Mouse (Mus musculus) frontal cortex, postnatal 25 days (tissue): ENCODE data around the gene Prcd.

Experiments used
- DNase-seq, 2 experiments: peaks; one replicate each; pipeline ENCODE4 v3.0.0; 2022; ENCODE audit warnings: low spot score in 2 of 2

The Prcd gene

GRCm38 (mm10) chr11:116690701-116691575, 37.6 kb downstream of the Prcd start:
- no peak for DNase-seq

- no peak for DNase-seq
Measured at GRCm38 (mm10) chr11:116693899-116694249, 40.5 kb downstream of the Prcd start.

- no peak for DNase-seq
Measured at GRCm38 (mm10) chr11:116694250-116695193, 41.2 kb downstream of the Prcd start.

- DNase-seq: no peak
Measured at GRCm38 (mm10) chr11:116695194-116695880, 42.0 kb downstream of the Prcd start.

- DNase-seq: no peak
Measured at GRCm38 (mm10) chr11:116696426-116696825, 43.1 kb downstream of the Prcd start.

GRCm38 (mm10) chr11:116697521-116697920, 44.2 kb downstream of the Prcd start:
- no peak for DNase-seq

- no peak for DNase-seq
Measured at GRCm38 (mm10) chr11:116701377-116701841, 48.1 kb downstream of the Prcd start.

GRCm38 (mm10) chr11:116704336-116705035, 51.2 kb downstream of the Prcd start:
- no peak for DNase-seq

GRCm38 (mm10) chr11:116705204-116705608, 51.9 kb downstream of the Prcd start:
- no peak for DNase-seq

- no peak for DNase-seq
Measured at GRCm38 (mm10) chr11:116706363-116706762, 53.0 kb downstream of the Prcd start.

GRCm38 (mm10) chr11:116710171-116710570, 56.8 kb downstream of the Prcd start:
- DNase-seq: no peak

- no peak for DNase-seq
Measured at GRCm38 (mm10) chr11:116710793-116711192, 57.5 kb downstream of the Prcd start.

- DNase-seq: no peak
Measured at GRCm38 (mm10) chr11:116714052-116714451, 60.7 kb downstream of the Prcd start.
